Mouse (Mus musculus): ENCODE measurements around the gene Sox6.

Gene Sox6

GRCm38 (mm10) chr7:115752121-115752634, 286.4 kb downstream of the Sox6 start:
- no peak for DNase-seq (ENCODE audit: low spot score in 2 of 2)

- DNase-seq (ENCODE audit: low spot score in 2 of 2): no peak
Observed at GRCm38 (mm10) chr7:115751083-115751482, 287.5 kb downstream of the Sox6 start.

GRCm38 (mm10) chr7:115750275-115750825, 288.2 kb downstream of the Sox6 start:
- DNase-seq (ENCODE audit: low spot score in 2 of 2): no peak

- DNase-seq (ENCODE audit: low spot score in 2 of 2): no peak
Observed at GRCm38 (mm10) chr7:115747541-115747940, 291.1 kb downstream of the Sox6 start.

GRCm38 (mm10) chr7:115745672-115746253, 292.8 kb downstream of the Sox6 start:
- DNase-seq (ENCODE audit: low spot score in 2 of 2): no peak

- DNase-seq (ENCODE audit: low spot score in 2 of 2): no peak
Observed at GRCm38 (mm10) chr7:115734137-115734536, 304.5 kb downstream of the Sox6 start.

- no peak for DNase-seq (ENCODE audit: low spot score in 2 of 2)
Observed at GRCm38 (mm10) chr7:115732824-115733223, 305.8 kb downstream of the Sox6 start.

GRCm38 (mm10) chr7:115726776-115727175, 311.8 kb downstream of the Sox6 start:
- DNase-seq (ENCODE audit: low spot score in 2 of 2): no peak

- DNase-seq (ENCODE audit: low spot score in 2 of 2): no peak
Observed at GRCm38 (mm10) chr7:115724404-115724803, 314.2 kb downstream of the Sox6 start.

- no peak for DNase-seq (ENCODE audit: low spot score in 2 of 2)
Observed at GRCm38 (mm10) chr7:115721624-115722540, 316.7 kb downstream of the Sox6 start.

- no peak for DNase-seq (ENCODE audit: low spot score in 2 of 2)
Observed at GRCm38 (mm10) chr7:115719791-115720190, 318.8 kb downstream of the Sox6 start.

GRCm38 (mm10) chr7:115706141-115706540, 332.5 kb downstream of the Sox6 start:
- no peak for DNase-seq (ENCODE audit: low spot score in 2 of 2)

GRCm38 (mm10) chr7:115698105-115698504, 340.5 kb downstream of the Sox6 start:
- no peak for DNase-seq (ENCODE audit: low spot score in 2 of 2)

GRCm38 (mm10) chr7:115693206-115693605, 345.4 kb downstream of the Sox6 start:
- DNase-seq (ENCODE audit: low spot score in 2 of 2): no peak

- DNase-seq (ENCODE audit: low spot score in 2 of 2): no peak
Observed at GRCm38 (mm10) chr7:115691091-115691490, 347.5 kb downstream of the Sox6 start.

- no peak for DNase-seq (ENCODE audit: low spot score in 2 of 2)
Observed at GRCm38 (mm10) chr7:115686687-115687086, 351.9 kb downstream of the Sox6 start.

- no peak for DNase-seq (ENCODE audit: low spot score in 2 of 2)
Observed at GRCm38 (mm10) chr7:115684142-115684541, 354.5 kb downstream of the Sox6 start.

GRCm38 (mm10) chr7:115671749-115672148, 366.8 kb downstream of the Sox6 start:
- no peak for DNase-seq (ENCODE audit: low spot score in 2 of 2)

- DNase-seq (ENCODE audit: low spot score in 2 of 2): no peak
Observed at GRCm38 (mm10) chr7:115671272-115671671, 367.3 kb downstream of the Sox6 start.

GRCm38 (mm10) chr7:115669207-115670004, 369.2 kb downstream of the Sox6 start:
- no peak for DNase-seq (ENCODE audit: low spot score in 2 of 2)

GRCm38 (mm10) chr7:115666686-115667382, 371.8 kb downstream of the Sox6 start:
- DNase-seq (ENCODE audit: low spot score in 2 of 2): no peak

Data from frontal cortex, postnatal 25 days (tissue).